Mouse (Mus musculus): ENCODE results near the gene Crebl2. TPM values are rescaled to one million over a fixed set of nuclear protein-coding genes. Genes with fewer than 3 reads are reported as not detected.

Crebl2 gene
- polyA plus RNA-seq, 1 experiment from 2014 or later, result 3.3 TPM

DNA sequence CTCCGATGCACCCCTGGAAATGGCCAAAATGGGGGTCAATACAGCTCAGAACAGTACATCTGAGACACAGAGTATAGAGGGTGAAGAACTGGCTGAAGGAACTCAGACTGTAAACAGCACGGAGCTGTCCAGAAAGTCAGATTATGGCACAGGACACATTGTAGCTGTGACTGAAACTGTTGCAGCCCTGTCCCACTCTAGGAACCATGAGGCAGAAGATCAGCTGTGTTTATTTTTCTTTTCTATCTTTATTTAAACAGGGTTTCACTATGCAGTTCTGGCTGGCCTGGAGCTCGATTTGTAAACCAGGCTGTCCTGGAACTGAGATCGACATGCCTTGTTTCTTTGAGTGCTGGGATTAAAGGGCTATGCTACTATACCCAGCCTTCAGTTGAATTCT, 30.3 kb downstream of the Crebl2 start:
- no peaks in the 10 kb centered on the region for H3K9me3 ChIP-seq (replicated peaks; ENCODE audit: control insufficient read depth, low read length)
- H3K9ac ChIP-seq (ENCODE audit: low read depth, low read length), result no peak overlapping the region
- H3K27ac ChIP-seq (ENCODE audit: low read length), result peak overlapping the region; percentile 18; the same call in 1 of the 2 replicates
- H3K27me3 ChIP-seq (ENCODE audit: control insufficient read depth, insufficient read depth, low read depth, low read length), result no peaks in the 10 kb centered on the region
- peak; percentile 49; the same call in 1 of the 2 replicates for ATAC-seq (ENCODE audit: low read depth)
- H3K4me1 ChIP-seq (ENCODE audit: control insufficient read depth, low read depth, low read length), result peaks cover 13% of the 10 kb centered on the region; the same call in 1 of the 2 replicates
- WGBS (ENCODE audit: insufficient replicate concordance), result 56% methylated on average over 4 of the region's 4 CpGs
- H3K36me3 ChIP-seq (ENCODE audit: control insufficient read depth, insufficient read depth), result no peaks in the 10 kb centered on the region; the same call in 1 of the 2 replicates
- no peak overlapping the region for H3K4me3 ChIP-seq (ENCODE audit: low read depth, low read length)
- no peak overlapping the region for H3K4me2 ChIP-seq (ENCODE audit: low read depth, low read length)

DNA sequence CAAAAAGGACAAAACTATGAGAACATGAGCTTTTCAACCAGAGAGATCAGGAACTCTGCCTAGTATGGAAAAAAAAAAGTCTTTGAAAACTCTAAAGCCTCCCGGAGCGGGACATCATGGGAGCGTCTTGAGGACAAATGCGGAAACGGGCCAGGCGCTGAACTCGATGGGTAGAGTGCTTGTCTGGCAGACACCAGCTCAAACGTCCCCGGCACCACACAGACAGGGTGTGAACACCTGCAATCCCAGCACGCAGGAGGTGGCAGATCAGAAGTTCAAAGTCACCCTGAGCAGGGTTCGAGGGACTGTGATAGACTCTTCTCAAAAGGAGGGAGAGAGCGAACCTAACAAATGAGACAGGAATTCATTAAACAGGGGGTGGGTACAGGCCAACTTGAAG, 31.4 kb downstream of the Crebl2 start:
- peaks cover 13% of the 10 kb centered on the region; the same call in 1 of the 2 replicates for H3K4me1 ChIP-seq (ENCODE audit: control insufficient read depth, low read depth, low read length)
- H3K27ac ChIP-seq (ENCODE audit: low read length), result no peak overlapping the region
- no peak overlapping the region for H3K4me2 ChIP-seq (ENCODE audit: low read depth, low read length)
- H3K36me3 ChIP-seq (ENCODE audit: control insufficient read depth, insufficient read depth), result no peaks in the 10 kb centered on the region; the same call in 1 of the 2 replicates
- 81% methylated on average over 12 of the region's 12 CpGs for WGBS (ENCODE audit: insufficient replicate concordance)
- no peaks in the 10 kb centered on the region for H3K9me3 ChIP-seq (replicated peaks; ENCODE audit: control insufficient read depth, low read length)
- H3K9ac ChIP-seq (ENCODE audit: low read depth, low read length), result no peak overlapping the region
- H3K27me3 ChIP-seq (ENCODE audit: control insufficient read depth, insufficient read depth, low read depth, low read length), result no peaks in the 10 kb centered on the region
- no peak for ATAC-seq (ENCODE audit: low read depth)
- no peak overlapping the region for H3K4me3 ChIP-seq (ENCODE audit: low read depth, low read length)

DNA sequence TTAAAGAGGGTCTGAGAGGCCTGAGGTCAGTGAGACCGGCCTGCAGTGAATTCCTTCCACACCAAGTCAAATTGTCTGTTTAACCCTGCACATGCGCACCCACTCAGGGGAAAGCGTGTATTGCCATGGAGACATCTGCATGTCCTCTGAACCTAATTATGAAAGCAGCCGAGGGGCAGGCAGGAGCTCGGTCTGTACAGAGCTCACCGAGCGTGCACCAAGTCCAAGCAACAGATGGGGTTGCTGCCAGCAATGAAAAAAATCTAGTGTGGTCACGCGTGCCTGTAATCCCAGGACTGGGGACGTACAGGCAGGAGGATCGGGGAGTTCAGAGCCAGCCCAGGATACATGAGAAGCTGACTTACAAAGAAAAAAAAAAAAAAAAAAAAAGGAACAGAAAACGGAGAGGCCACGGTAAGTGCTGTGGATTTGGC, 32.7 kb downstream of the Crebl2 start:
- 58% methylated on average over 13 of the region's 13 CpGs for WGBS (ENCODE audit: insufficient replicate concordance)
- Histone ChIP-seq H3K4me1 (ENCODE audit: control insufficient read depth, low read depth, low read length) (peaks cover 13% of the 10 kb centered on the region; the same call in 1 of the 2 replicates), H3K4me2 (ENCODE audit: low read depth, low read length) (peak overlapping the region; percentile 38; the same call in 1 of the 2 replicates), H3K9ac (ENCODE audit: low read depth, low read length) (no peak overlapping the region), H3K27ac (ENCODE audit: low read length) (no peak overlapping the region), H3K36me3 (ENCODE audit: control insufficient read depth, insufficient read depth) (no peaks in the 10 kb centered on the region; the same call in 1 of the 2 replicates), H3K27me3 (ENCODE audit: control insufficient read depth, insufficient read depth, low read depth, low read length) (no peaks in the 10 kb centered on the region), H3K9me3 (replicated peaks; ENCODE audit: control insufficient read depth, low read length) (no peaks in the 10 kb centered on the region), H3K4me3 (ENCODE audit: low read depth, low read length) (no peak overlapping the region)
- ATAC-seq (ENCODE audit: low read depth), result no peak

DNA sequence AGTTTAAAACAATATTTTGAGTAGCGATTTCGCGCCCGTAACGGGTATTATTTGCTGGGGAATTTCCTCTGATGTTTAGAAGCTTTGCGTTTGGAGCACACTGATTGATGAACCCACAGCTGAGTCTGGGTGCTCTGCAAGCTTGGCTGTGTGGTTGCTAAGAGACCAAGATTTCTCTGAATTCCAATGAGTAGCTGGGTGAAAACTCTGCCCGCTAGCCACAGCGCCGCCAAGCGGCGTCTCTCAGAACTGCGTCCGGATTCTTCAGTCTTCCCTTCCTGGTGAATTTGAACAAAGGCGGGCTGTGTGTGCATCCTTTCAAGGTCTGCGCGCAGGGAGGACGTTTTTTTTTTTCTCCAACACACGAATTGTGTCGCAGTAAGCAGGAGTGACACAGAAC, 33.2 kb downstream of the Crebl2 start:
- Histone ChIP-seq H3K4me1 (ENCODE audit: control insufficient read depth, low read depth, low read length) (peaks cover 13% of the 10 kb centered on the region; the same call in 1 of the 2 replicates), H3K27ac (ENCODE audit: low read length) (no peak overlapping the region), H3K27me3 (ENCODE audit: control insufficient read depth, insufficient read depth, low read depth, low read length) (no peaks in the 10 kb centered on the region), H3K4me2 (ENCODE audit: low read depth, low read length) (peak overlapping the region; percentile 38; the same call in 1 of the 2 replicates), H3K9me3 (replicated peaks; ENCODE audit: control insufficient read depth, low read length) (no peaks in the 10 kb centered on the region), H3K36me3 (ENCODE audit: control insufficient read depth, insufficient read depth) (no peaks in the 10 kb centered on the region; the same call in 1 of the 2 replicates), H3K9ac (ENCODE audit: low read depth, low read length) (no peak overlapping the region), H3K4me3 (ENCODE audit: low read depth, low read length) (no peak overlapping the region)
- WGBS (ENCODE audit: insufficient replicate concordance), result 5% methylated on average over 19 of the region's 19 CpGs
- ATAC-seq (ENCODE audit: low read depth), result no peak; the same call in 1 of the 2 replicates

DNA sequence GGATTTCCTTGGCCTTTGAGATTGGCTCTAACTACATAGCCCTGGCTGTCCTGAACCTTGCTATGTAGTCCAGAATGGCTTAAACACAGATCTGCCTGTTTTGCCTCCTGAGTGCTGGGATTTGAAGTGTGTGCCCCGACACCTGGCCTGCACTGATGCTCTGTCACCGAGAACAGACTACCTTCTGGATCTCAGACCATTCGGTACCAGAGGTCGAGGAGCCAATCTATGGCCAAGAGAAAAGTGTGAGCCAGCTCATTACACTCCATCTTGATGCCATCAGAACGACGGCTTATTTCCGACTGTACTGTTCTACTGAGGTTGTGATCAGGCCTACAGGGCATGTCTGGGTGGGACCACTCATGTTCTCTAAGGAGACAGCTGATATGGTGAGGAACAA, 36.2 kb downstream of the Crebl2 start:
- Histone ChIP-seq H3K27ac (ENCODE audit: low read length) (no peak overlapping the region), H3K4me1 (ENCODE audit: control insufficient read depth, low read depth, low read length) (peaks cover 24% of the 10 kb centered on the region), H3K4me3 (ENCODE audit: low read depth, low read length) (no peak overlapping the region), H3K9ac (ENCODE audit: low read depth, low read length) (no peak overlapping the region), H3K27me3 (ENCODE audit: control insufficient read depth, insufficient read depth, low read depth, low read length) (no peaks in the 10 kb centered on the region), H3K9me3 (replicated peaks; ENCODE audit: control insufficient read depth, low read length) (no peaks in the 10 kb centered on the region), H3K4me2 (ENCODE audit: low read depth, low read length) (no peak overlapping the region), H3K36me3 (ENCODE audit: control insufficient read depth, insufficient read depth) (no peaks in the 10 kb centered on the region)
- 83% methylated on average over 7 of the region's 7 CpGs for WGBS (ENCODE audit: insufficient replicate concordance)
- ATAC-seq (ENCODE audit: low read depth), result no peak

GRCm38 (mm10) chr6:134867325-134867724, 37.4 kb downstream of the Crebl2 start:
- 74% methylated on average over 3 of the region's 3 CpGs for WGBS (ENCODE audit: insufficient replicate concordance)
- Histone ChIP-seq H3K27ac (ENCODE audit: low read length) (no peak overlapping the region), H3K4me1 (ENCODE audit: control insufficient read depth, low read depth, low read length) (peaks cover 27% of the 10 kb centered on the region), H3K9me3 (replicated peaks; ENCODE audit: control insufficient read depth, low read length) (no peaks in the 10 kb centered on the region), H3K27me3 (ENCODE audit: control insufficient read depth, insufficient read depth, low read depth, low read length) (no peaks in the 10 kb centered on the region), H3K4me2 (ENCODE audit: low read depth, low read length) (no peak overlapping the region), H3K4me3 (ENCODE audit: low read depth, low read length) (no peak overlapping the region), H3K9ac (ENCODE audit: low read depth, low read length) (no peak overlapping the region), H3K36me3 (ENCODE audit: control insufficient read depth, insufficient read depth) (no peaks in the 10 kb centered on the region)
- ATAC-seq (ENCODE audit: low read depth), result no peak

GRCm38 (mm10) chr6:134870209-134870742, 40.3 kb downstream of the Crebl2 start:
- peak overlapping the region; percentile 12; the same call in 1 of the 2 replicates for H3K9ac ChIP-seq (ENCODE audit: low read depth, low read length)
- no peaks in the 10 kb centered on the region for H3K9me3 ChIP-seq (replicated peaks; ENCODE audit: control insufficient read depth, low read length)
- H3K4me2 ChIP-seq (ENCODE audit: low read depth, low read length), result peak overlapping the region; percentile 25
- H3K27ac ChIP-seq (ENCODE audit: low read length), result peak overlapping the region; percentile 65
- H3K4me1 ChIP-seq (ENCODE audit: control insufficient read depth, low read depth, low read length), result peaks cover 19% of the 10 kb centered on the region
- ATAC-seq (ENCODE audit: low read depth), result peak; percentile 68
- no peaks in the 10 kb centered on the region for H3K27me3 ChIP-seq (ENCODE audit: control insufficient read depth, insufficient read depth, low read depth, low read length)
- H3K36me3 ChIP-seq (ENCODE audit: control insufficient read depth, insufficient read depth), result no peaks in the 10 kb centered on the region
- H3K4me3 ChIP-seq (ENCODE audit: low read depth, low read length), result no peak overlapping the region
- 51% methylated on average over 12 of the region's 12 CpGs for WGBS (ENCODE audit: insufficient replicate concordance)

DNA sequence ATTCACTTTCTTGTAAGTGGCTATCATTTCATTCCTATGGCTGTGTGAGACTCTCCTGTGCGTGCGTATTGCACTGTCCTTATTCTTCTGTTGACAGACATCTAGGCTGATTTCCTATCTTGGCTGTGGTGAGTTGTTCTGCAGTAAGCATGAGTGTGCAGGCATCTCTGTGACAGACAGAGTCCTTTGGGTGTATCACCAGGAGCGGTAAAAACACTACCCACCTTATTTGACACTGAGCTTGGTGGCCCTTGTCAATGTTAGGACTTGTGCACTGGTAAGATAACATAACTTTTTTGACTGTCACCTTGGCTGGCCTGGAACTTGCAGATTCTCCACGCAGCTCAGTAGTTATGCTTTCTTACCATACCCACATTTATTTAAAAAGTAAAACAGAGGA, 40.9 kb downstream of the Crebl2 start:
- H3K27me3 ChIP-seq (ENCODE audit: control insufficient read depth, insufficient read depth, low read depth, low read length), result no peaks in the 10 kb centered on the region
- peaks cover 19% of the 10 kb centered on the region for H3K4me1 ChIP-seq (ENCODE audit: control insufficient read depth, low read depth, low read length)
- 27% methylated on average over 4 of the region's 4 CpGs for WGBS (ENCODE audit: insufficient replicate concordance)
- peak overlapping the region; percentile 65 for H3K27ac ChIP-seq (ENCODE audit: low read length)
- no peaks in the 10 kb centered on the region for H3K36me3 ChIP-seq (ENCODE audit: control insufficient read depth, insufficient read depth)
- ATAC-seq (ENCODE audit: low read depth), result peak; percentile 76
- H3K9me3 ChIP-seq (replicated peaks; ENCODE audit: control insufficient read depth, low read length), result no peaks in the 10 kb centered on the region
- no peak overlapping the region for H3K9ac ChIP-seq (ENCODE audit: low read depth, low read length)
- no peak overlapping the region for H3K4me2 ChIP-seq (ENCODE audit: low read depth, low read length)
- no peak overlapping the region for H3K4me3 ChIP-seq (ENCODE audit: low read depth, low read length)

- no peak for ATAC-seq (ENCODE audit: low read depth)
- Histone ChIP-seq H3K27ac (ENCODE audit: low read length) (no peak overlapping the region), H3K9ac (ENCODE audit: low read depth, low read length) (no peak overlapping the region), H3K27me3 (ENCODE audit: control insufficient read depth, insufficient read depth, low read depth, low read length) (no peaks in the 10 kb centered on the region), H3K36me3 (ENCODE audit: control insufficient read depth, insufficient read depth) (no peaks in the 10 kb centered on the region), H3K9me3 (replicated peaks; ENCODE audit: control insufficient read depth, low read length) (no peaks in the 10 kb centered on the region), H3K4me3 (ENCODE audit: low read depth, low read length) (no peak overlapping the region), H3K4me1 (ENCODE audit: control insufficient read depth, low read depth, low read length) (peaks cover 19% of the 10 kb centered on the region), H3K4me2 (ENCODE audit: low read depth, low read length) (no peak overlapping the region)
- WGBS (ENCODE audit: insufficient replicate concordance), result 79% methylated on average over 2 of the region's 2 CpGs
Measured at GRCm38 (mm10) chr6:134872236-134872635, 42.3 kb downstream of the Crebl2 start.

Measured in liver, embryonic 16.5 days (tissue).